ENCODE assay signal across 14 mouse cellular contexts in genomic region chr6:114289106-114289505, GRCm38 (mm10). TPM values are rescaled to one million over a fixed set of nuclear protein-coding genes. Genes with fewer than 3 reads are reported as not detected.
DNase-seq lines count a peak whose midpoint lies in the region; ATAC-seq lines count a peak whose summit lies in the region.
"Had no signal": no experiment of that assay in that cellular context is flagged by ENCODE, and none has a peak within 500 bp of the region (broad histone marks: within the 10 kb centered on the region; RNA-seq: fewer than 3 reads in every experiment).

No protein-coding gene starts in this region.

- peak overlapping the region; percentile 9; the same call in 1 of the 2 replicates for H3K9ac ChIP-seq in forebrain, embryonic 11.5 days (ENCODE audit: low read length)
- peak overlapping the region; percentile 30 for H3K9ac ChIP-seq in hindbrain, embryonic 13.5 days
- H3K9ac ChIP-seq in midbrain, embryonic 15.5 days, result peak overlapping the region; percentile 13; the same call in 1 of the 2 replicates

- H3K4me1 ChIP-seq in forebrain, embryonic 11.5 days (replicated peaks; ENCODE audit: control insufficient read depth, insufficient read depth, low read length), result peaks cover 22% of the 10 kb centered on the region; the same call in 1 of the 2 replicates
- H3K4me1 ChIP-seq in hindbrain, embryonic 13.5 days (replicated peaks), result peaks cover 98% of the 10 kb centered on the region
- H3K4me1 ChIP-seq in midbrain, embryonic 15.5 days, result peaks cover 98% of the 10 kb centered on the region

- ATAC-seq in forebrain, embryonic 11.5 days (replicated peaks; ENCODE audit: low FRiP score), result peak; percentile 63; the same call in 1 of the 2 replicates
- ATAC-seq in hindbrain, embryonic 13.5 days (ENCODE audit: low FRiP score), result peak; percentile 34; the same call in 1 of the 2 replicates
- ATAC-seq in midbrain, embryonic 15.5 days (replicated peaks), result 0 out of 2 replicates have a peak, but pooled peaks have one; percentile 34
- ATAC-seq in frontal cortex, adult (ENCODE audit: low TSS enrichment), result no peak

- no peaks in the 10 kb centered on the region for H3K9me3 ChIP-seq in forebrain, embryonic 11.5 days (ENCODE audit: control insufficient read depth, low read length)
- no peaks in the 10 kb centered on the region for H3K9me3 ChIP-seq in hindbrain, embryonic 13.5 days
- no peaks in the 10 kb centered on the region for H3K9me3 ChIP-seq in midbrain, embryonic 15.5 days
- H3K9me3 ChIP-seq: megakaryocyte, embryonic 14.5 days had no signal

- 31% methylated on average over 7 of the region's 7 CpGs for WGBS in forebrain, embryonic 11.5 days
- 9% methylated on average over 7 of the region's 7 CpGs for WGBS in hindbrain, embryonic 13.5 days
- WGBS in midbrain, embryonic 15.5 days, result 10% methylated on average over 7 of the region's 7 CpGs

- no peak overlapping the region for H3K4me2 ChIP-seq in forebrain, embryonic 11.5 days (ENCODE audit: low read depth, low read length, severe bottlenecking)
- peak overlapping the region; percentile 35 for H3K4me2 ChIP-seq in hindbrain, embryonic 13.5 days
- H3K4me2 ChIP-seq in midbrain, embryonic 15.5 days, result peak overlapping the region; percentile 40
- H3K4me2 ChIP-seq: heart, embryonic 11.5 days; liver, embryonic 11.5 days had no signal

- H3K27ac ChIP-seq in forebrain, embryonic 11.5 days (ENCODE audit: low read depth, low read length), result peak overlapping the region; percentile 28; the same call in 1 of the 2 replicates
- peak overlapping the region; percentile 94 for H3K27ac ChIP-seq in hindbrain, embryonic 13.5 days
- peak overlapping the region; percentile 89 for H3K27ac ChIP-seq in midbrain, embryonic 15.5 days

- peak; percentile 51 for DNase-seq in brain, adult 2 months (ENCODE audit: low read depth, low spot score)
- peak; percentile 57 for DNase-seq in forebrain, embryonic 11.5 days (ENCODE audit: low spot score)
- no peak for DNase-seq in gastrocnemius, adult 18-20 months (ENCODE audit: low spot score)
- DNase-seq in urinary bladder, adult 2 months (ENCODE audit: low spot score), result no peak
- DNase-seq: adrenal gland, postnatal 36 days; gastrocnemius, postnatal 14 days; right cerebral cortex, adult 18-20 months had no signal

- H3K4me3 ChIP-seq in forebrain, embryonic 11.5 days (ENCODE audit: low read depth, low read length), result no peak overlapping the region
- no peak overlapping the region for H3K4me3 ChIP-seq in hindbrain, embryonic 13.5 days
- H3K4me3 ChIP-seq in midbrain, embryonic 15.5 days, result no peak overlapping the region
- H3K4me3 ChIP-seq: megakaryocyte, embryonic 14.5 days had no signal

- no peaks in the 10 kb centered on the region; the same call in 1 of the 2 replicates for H3K27me3 ChIP-seq in forebrain, embryonic 11.5 days (ENCODE audit: control insufficient read depth, insufficient read depth, low read length)
- 0 out of 2 replicates have a peak, but pooled peaks cover 13% of the 10 kb centered on the region for H3K27me3 ChIP-seq in hindbrain, embryonic 13.5 days
- no peaks in the 10 kb centered on the region for H3K27me3 ChIP-seq in midbrain, embryonic 15.5 days (replicated peaks)

- H3K36me3 ChIP-seq in forebrain, embryonic 11.5 days (ENCODE audit: control insufficient read depth, insufficient read depth, low read length), result no peaks in the 10 kb centered on the region
- no peaks in the 10 kb centered on the region for H3K36me3 ChIP-seq in hindbrain, embryonic 13.5 days
- no peaks in the 10 kb centered on the region for H3K36me3 ChIP-seq in midbrain, embryonic 15.5 days (replicated peaks)

RNA-seq across cellular contexts. Expression of gene Slc6a1, which starts 6.7 kb away (rescaled TPM):
- 22.0 and 26.1 TPM in 2 replicates for polyA plus RNA-seq in forebrain, embryonic 11.5 days (2014; fragmentation: Nextera tagmentation; extraction: Ambion mirVana)
- 78.0 and 87.2 TPM in 2 replicates for polyA plus RNA-seq in hindbrain, embryonic 13.5 days (2015; fragmentation: Nextera tagmentation; extraction: Ambion mirVana)
- 145 and 155 TPM in 2 replicates for polyA plus RNA-seq in midbrain, embryonic 15.5 days (2015; fragmentation: Nextera tagmentation; extraction: Ambion mirVana)
- total RNA-seq in gastrocnemius, adult 18-20 months (2021), result under 1 TPM; 0.17 to 0.23 TPM
- polyA plus RNA-seq in urinary bladder, adult 2 months (2012; rRNA removed), result 0.03 and 0.06 TPM in 2 replicates
- total RNA-seq: adrenal gland, postnatal 36 days; neutrophil, adult 5-6 weeks had no signal

Comparison
In these comparisons a context has a peak if more than half of its experiments do, and no peak if none do; other contexts are left out.
1. DNase-seq: peak in brain, adult 2 months (single experiment) and forebrain, embryonic 11.5 days (single experiment); none in gastrocnemius, adult 18-20 months (single experiment) and urinary bladder, adult 2 months (single experiment).
2. H3K27ac ChIP-seq: peak in every context shown above with its lines; median percentile 94 in hindbrain, embryonic 13.5 days; 89 in midbrain, embryonic 15.5 days; 28 in forebrain, embryonic 11.5 days.
3. RNA of gene Slc6a1, which starts 6.7 kb away (polyA plus RNA-seq): 145 to 155 TPM in midbrain, embryonic 15.5 days, 78.0 to 87.2 TPM in hindbrain, embryonic 13.5 days and 22.0 to 26.1 TPM in forebrain, embryonic 11.5 days; 0.03 to 0.06 TPM in urinary bladder, adult 2 months; every median in the first group is over 10 times any median in the second.
4. Peak in every context shown above with its lines, with median percentiles within 50 percentile points of each other: H3K9ac ChIP-seq.